Mouse (Mus musculus): ENCODE measurements around the gene Sparc.

GRCm38 (mm10) chr11:55392474-55392873, 30.5 kb downstream of the Sparc start:
- TF ChIP-seq CTCF (conservative IDR thresholded peaks at IDR 0.05; ENCODE audit: insufficient read depth, insufficient read length, low read depth, low read length) (no peak), POLR2A (IDR thresholded peaks at IDR 0.05; ENCODE audit: low read depth, low read length) (no peak)

Data from kidney, adult 2 months (tissue).